Mouse (Mus musculus): ENCODE measurements at regions not wholly inside any gene's neighbourhood (a gene's known extent, or its start where the extent isn't known, plus 50 kb on each side); places are given as distances from the start of the nearest gene placed in this dataset.
"Not testable (repeated sequence)": the region's sequence is repeated elsewhere in the genome, so short reads cannot be mapped to it uniquely, and the experiment has no call there.

- DNase-seq = no peak
Observed at GRCm38 (mm10) chr2:114723971-114724666, 69.4 kb upstream of the Dph6 start.

GRCm38 (mm10) chr2:114727197-114727596 is 72.4 kb upstream of the Dph6 start:
- DNase-seq = no peak

GRCm38 (mm10) chr2:114734861-114735569 is 80.3 kb upstream of the Dph6 start:
- no peak for DNase-seq

- DNase-seq = peak in 1 of 2 experiments; percentile 23
Observed at GRCm38 (mm10) chr2:114739421-114740212, 84.9 kb upstream of the Dph6 start.

- DNase-seq = no peak
Observed at GRCm38 (mm10) chr2:114763276-114763675, 108.5 kb upstream of the Dph6 start.

GRCm38 (mm10) chr2:114773723-114774122 is 119.0 kb upstream of the Dph6 start:
- not testable (repeated sequence) for DNase-seq

GRCm38 (mm10) chr2:114774278-114774677 is 119.5 kb upstream of the Dph6 start:
- DNase-seq = no peak

GRCm38 (mm10) chr2:114775532-114775931 is 120.8 kb upstream of the Dph6 start:
- peak; percentile 28 to 49 for DNase-seq

- DNase-seq = no peak
Observed at GRCm38 (mm10) chr2:114776176-114776575, 121.4 kb upstream of the Dph6 start.

GRCm38 (mm10) chr2:114782450-114782849 is 127.7 kb upstream of the Dph6 start:
- DNase-seq = no peak

GRCm38 (mm10) chr2:114784191-114784590 is 129.4 kb upstream of the Dph6 start:
- DNase-seq = peak; percentile 44 to 62

- DNase-seq = no peak
Observed at GRCm38 (mm10) chr2:114788251-114788650, 133.5 kb upstream of the Dph6 start.

- DNase-seq = no peak
Observed at GRCm38 (mm10) chr2:114796630-114797290, 142.0 kb upstream of the Dph6 start.

GRCm38 (mm10) chr2:114797291-114797650 is 142.5 kb upstream of the Dph6 start:
- DNase-seq = no peak

GRCm38 (mm10) chr2:114803241-114803640 is 148.5 kb upstream of the Dph6 start:
- DNase-seq = no peak

GRCm38 (mm10) chr2:114803928-114804327 is 149.2 kb upstream of the Dph6 start:
- DNase-seq = no peak

GRCm38 (mm10) chr2:114805436-114806047 is 150.8 kb upstream of the Dph6 start:
- DNase-seq = no peak

- no peak for DNase-seq
Observed at GRCm38 (mm10) chr2:114808046-114808445, 153.3 kb upstream of the Dph6 start.

GRCm38 (mm10) chr2:114812141-114812902 is 157.6 kb upstream of the Dph6 start:
- no peak for DNase-seq

- DNase-seq = no peak
Observed at GRCm38 (mm10) chr2:114812903-114813290, 158.1 kb upstream of the Dph6 start.

GRCm38 (mm10) chr2:114822657-114823056 is 167.9 kb upstream of the Dph6 start:
- DNase-seq = no peak

- no peak for DNase-seq
Observed at GRCm38 (mm10) chr2:114828192-114828591, 173.4 kb upstream of the Dph6 start.

All from cerebellum, postnatal 10 days (tissue).